Mouse (Mus musculus): Measurements from ENCODE around the gene Pcsk6.

Gene Pcsk6

GRCm38 (mm10) chr7:66079364-66080230 is 218.1 kb downstream of the Pcsk6 start, which contains the start of gene Selenos:
Gene Selenos, plus strand, starts transcription at chr7:66079649.
- in situ Hi-C loops (cut with MboI; ENCODE audit: low pct_unique_long_range_greater_than_20kb in 1 of 2, low sequenced_read_pairs in 2 of 2, unreplicated experiment in 1 of 2), result no loop called here

- in situ Hi-C loops (cut with MboI; ENCODE audit: low pct_unique_long_range_greater_than_20kb in 1 of 2, low sequenced_read_pairs in 2 of 2, unreplicated experiment in 1 of 2), result no loop called here
Observed at GRCm38 (mm10) chr7:66080231-66080613, 218.7 kb downstream of the Pcsk6 start.

- in situ Hi-C loops (cut with MboI; ENCODE audit: low pct_unique_long_range_greater_than_20kb in 1 of 2, low sequenced_read_pairs in 2 of 2, unreplicated experiment in 1 of 2), result no loop called here
Observed at GRCm38 (mm10) chr7:66083757-66084156, 222.2 kb downstream of the Pcsk6 start.

GRCm38 (mm10) chr7:66084546-66084945 is 223.0 kb downstream of the Pcsk6 start:
- in situ Hi-C loops (cut with MboI; ENCODE audit: low pct_unique_long_range_greater_than_20kb in 1 of 2, low sequenced_read_pairs in 2 of 2, unreplicated experiment in 1 of 2), result no loop called here

GRCm38 (mm10) chr7:66087652-66088051 is 226.1 kb downstream of the Pcsk6 start:
- in situ Hi-C loops (cut with MboI; ENCODE audit: low pct_unique_long_range_greater_than_20kb in 1 of 2, low sequenced_read_pairs in 2 of 2, unreplicated experiment in 1 of 2), result no loop called here

GRCm38 (mm10) chr7:66088077-66088476 is 226.5 kb downstream of the Pcsk6 start:
- in situ Hi-C loops (cut with MboI; ENCODE audit: low pct_unique_long_range_greater_than_20kb in 1 of 2, low sequenced_read_pairs in 2 of 2, unreplicated experiment in 1 of 2), result no loop called here

- in situ Hi-C loops (cut with MboI; ENCODE audit: low pct_unique_long_range_greater_than_20kb in 1 of 2, low sequenced_read_pairs in 2 of 2, unreplicated experiment in 1 of 2), result loop anchor here in 1 of 2 experiments (10.0 kb wide), 1 partner anchor 94 kb away; no protein-coding TSS in a partner anchor
Observed at GRCm38 (mm10) chr7:66090676-66091190, 229.2 kb downstream of the Pcsk6 start.

- in situ Hi-C loops (cut with MboI; ENCODE audit: low pct_unique_long_range_greater_than_20kb in 1 of 2, low sequenced_read_pairs in 2 of 2, unreplicated experiment in 1 of 2), result loop anchor here in 1 of 2 experiments (10.0 kb wide), 1 partner anchor 93 kb away; no protein-coding TSS in a partner anchor
Observed at GRCm38 (mm10) chr7:66091553-66091952, 230.0 kb downstream of the Pcsk6 start.

GRCm38 (mm10) chr7:66092656-66093055 is 231.1 kb downstream of the Pcsk6 start:
- in situ Hi-C loops (cut with MboI; ENCODE audit: low pct_unique_long_range_greater_than_20kb in 1 of 2, low sequenced_read_pairs in 2 of 2, unreplicated experiment in 1 of 2), result loop anchor here in 1 of 2 experiments (10.0 kb wide), 1 partner anchor 92 kb away; no protein-coding TSS in a partner anchor

GRCm38 (mm10) chr7:66094141-66094540 is 232.6 kb downstream of the Pcsk6 start:
- in situ Hi-C loops (cut with MboI; ENCODE audit: low pct_unique_long_range_greater_than_20kb in 1 of 2, low sequenced_read_pairs in 2 of 2, unreplicated experiment in 1 of 2), result loop anchor here in 1 of 2 experiments (10.0 kb wide), 1 partner anchor 91 kb away; no protein-coding TSS in a partner anchor

GRCm38 (mm10) chr7:66098803-66099202 is 237.3 kb downstream of the Pcsk6 start:
- in situ Hi-C loops (cut with MboI; ENCODE audit: low pct_unique_long_range_greater_than_20kb in 1 of 2, low sequenced_read_pairs in 2 of 2, unreplicated experiment in 1 of 2), result loop anchor here in 1 of 2 experiments (10.0 kb wide), 1 partner anchor 86 kb away; no protein-coding TSS in a partner anchor
